Mouse (Mus musculus) embryo, embryonic 11 days (tissue): ENCODE measurements around the gene Slc25a28.
A peak's percentile ranks its signal among the peaks of the same experiment; 100 is the strongest.

Experiments used
- DNase-seq: peaks from one replicate; pipeline ENCODE4 v3.0.0-alpha.2; 2015

Gene Slc25a28

DNA sequence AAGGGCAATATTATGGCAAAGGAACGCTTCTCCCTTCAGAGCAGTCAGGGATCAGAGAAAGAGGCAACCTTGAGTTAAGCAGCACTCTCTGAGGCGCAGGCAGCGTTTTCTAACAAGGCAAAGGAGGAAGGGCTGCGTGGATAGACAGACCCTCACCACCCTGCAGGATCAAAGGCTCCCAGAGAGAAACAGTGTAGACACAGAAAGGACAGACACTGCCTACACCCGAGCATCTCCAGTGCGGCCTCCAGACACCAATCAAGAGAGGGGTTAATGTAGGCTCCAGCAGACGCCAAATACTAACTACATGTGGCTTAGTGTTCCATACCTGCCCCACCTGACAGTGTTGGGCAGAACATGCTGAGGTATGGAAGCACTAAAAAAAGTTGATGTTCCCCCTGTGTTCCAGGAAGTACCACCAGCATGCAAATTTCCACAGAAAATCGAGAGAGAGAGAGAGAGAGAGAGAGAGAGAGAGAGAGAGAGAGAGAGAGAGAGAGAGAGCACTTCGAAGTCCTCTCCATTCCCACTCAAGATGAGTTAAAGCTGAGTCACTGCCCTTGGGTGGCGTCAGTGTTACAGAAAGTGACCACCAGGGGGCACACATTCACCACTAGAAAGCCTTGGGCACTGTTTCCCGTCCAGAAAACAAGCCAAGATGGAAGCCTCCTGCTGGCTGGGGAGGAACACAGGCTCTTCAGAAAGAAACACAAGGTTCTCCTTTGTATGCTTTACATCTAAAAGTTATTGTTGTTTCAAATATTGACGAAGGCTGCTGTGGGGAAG is 44.0 kb downstream of the Slc25a28 start:
- DNase-seq = peak; percentile 90

DNA sequence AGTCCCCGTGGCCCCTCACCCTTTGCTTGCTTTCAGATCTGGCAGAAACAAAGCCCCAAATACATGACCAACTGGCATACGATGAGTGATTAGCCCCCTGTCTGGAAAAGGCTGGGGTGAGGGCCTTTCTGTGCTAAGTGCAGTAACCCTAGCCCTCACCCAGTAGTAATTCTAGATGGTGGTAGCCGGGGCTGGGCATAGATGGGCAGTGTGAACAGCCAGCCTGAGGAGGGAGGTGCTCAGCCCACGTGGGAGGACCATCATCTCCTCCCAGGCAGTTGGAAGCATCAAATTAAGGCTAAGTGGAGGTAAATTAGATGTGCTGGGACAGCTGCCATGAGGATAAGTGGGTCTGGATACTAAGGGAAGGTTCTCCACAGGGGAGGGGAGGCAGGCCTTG is 45.6 kb downstream of the Slc25a28 start:
- DNase-seq = no peak

DNA sequence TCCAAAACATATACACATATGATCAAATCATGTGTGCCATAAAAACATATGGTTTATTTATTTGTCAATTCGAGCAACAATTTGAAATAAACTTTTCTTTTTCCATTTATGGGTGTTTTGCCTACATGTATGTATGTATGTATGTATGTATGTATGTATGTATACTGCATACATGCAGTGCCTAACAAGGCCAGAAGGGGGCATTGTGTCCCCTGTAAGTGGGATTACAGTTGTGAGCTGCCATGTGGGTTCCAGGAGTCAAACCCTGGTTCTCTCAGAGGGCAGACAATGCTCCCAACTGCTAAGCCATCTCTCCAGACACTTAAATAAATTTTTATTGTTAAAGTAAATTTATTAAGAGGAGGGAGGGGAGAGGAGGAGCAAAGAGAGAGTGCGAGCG is 47.3 kb downstream of the Slc25a28 start:
- DNase-seq = no peak

DNA sequence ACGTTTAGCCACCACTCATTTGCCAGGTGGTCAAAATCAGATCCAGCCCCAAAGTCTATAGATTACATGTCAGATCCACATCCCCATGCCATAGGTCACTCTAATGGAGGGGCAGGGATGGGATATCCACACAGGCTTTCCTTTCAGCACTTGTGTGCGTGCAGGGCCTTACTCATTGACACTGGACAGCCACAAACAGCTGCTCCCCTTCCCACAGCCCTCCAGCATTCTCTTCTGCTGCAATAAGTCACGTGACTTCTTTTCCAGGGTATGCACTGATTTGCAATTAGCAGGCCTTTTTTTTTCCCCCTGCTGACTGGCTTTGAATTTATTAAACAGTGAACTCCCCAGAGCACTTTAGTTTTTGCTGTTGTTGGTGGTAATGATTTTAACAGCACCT is 48.5 kb downstream of the Slc25a28 start:
- DNase-seq = peak; percentile 49

DNA sequence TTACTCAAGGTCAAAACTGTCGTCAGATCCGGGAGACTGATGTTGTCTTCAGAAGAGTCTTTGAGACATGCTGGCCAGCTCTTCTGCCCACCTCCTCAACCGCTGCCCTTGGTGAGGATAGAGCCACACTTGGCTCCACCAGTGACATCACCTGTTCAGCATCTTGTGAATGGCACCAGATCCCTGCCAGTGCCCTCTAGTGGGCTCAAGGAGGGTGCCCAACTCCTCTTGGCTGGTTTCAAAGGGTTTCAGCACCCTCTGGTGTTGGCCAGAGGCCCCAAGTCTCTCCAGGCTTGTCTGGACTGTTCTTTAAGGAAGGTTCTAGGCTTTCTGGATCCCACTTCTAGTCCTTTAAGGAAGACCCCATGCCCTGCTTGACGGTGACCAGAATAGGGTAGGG is 50.8 kb downstream of the Slc25a28 start:
- DNase-seq = peak; percentile 62

DNA sequence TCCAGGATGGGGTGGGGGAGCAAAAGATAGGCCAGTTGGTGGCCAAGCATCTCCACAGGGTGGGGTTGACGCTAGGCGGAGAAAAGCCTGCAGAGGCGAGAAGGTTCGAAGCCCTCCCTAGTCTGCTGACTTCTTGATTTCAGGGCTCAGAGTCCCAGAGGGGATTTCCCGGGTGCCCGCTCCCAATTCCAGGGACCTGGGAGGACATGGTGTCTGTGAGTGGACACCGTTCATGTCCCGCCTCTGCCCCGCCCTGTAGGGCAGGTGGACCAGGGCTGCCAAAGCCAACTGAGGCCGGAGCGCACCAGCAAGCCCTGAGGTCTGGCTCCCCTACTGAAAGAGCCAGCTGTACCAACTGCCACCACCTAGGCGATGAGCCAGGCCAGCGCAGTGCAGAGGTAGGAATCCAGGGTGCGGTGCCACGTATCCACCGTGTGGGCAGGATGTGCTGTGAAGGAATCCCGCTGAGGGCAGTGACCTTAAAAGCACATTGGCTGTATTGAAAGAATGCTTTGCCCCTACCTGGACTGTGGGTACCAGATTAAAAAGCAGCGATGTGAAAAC is 54.7 kb downstream of the Slc25a28 start:
- no peak for DNase-seq

DNA sequence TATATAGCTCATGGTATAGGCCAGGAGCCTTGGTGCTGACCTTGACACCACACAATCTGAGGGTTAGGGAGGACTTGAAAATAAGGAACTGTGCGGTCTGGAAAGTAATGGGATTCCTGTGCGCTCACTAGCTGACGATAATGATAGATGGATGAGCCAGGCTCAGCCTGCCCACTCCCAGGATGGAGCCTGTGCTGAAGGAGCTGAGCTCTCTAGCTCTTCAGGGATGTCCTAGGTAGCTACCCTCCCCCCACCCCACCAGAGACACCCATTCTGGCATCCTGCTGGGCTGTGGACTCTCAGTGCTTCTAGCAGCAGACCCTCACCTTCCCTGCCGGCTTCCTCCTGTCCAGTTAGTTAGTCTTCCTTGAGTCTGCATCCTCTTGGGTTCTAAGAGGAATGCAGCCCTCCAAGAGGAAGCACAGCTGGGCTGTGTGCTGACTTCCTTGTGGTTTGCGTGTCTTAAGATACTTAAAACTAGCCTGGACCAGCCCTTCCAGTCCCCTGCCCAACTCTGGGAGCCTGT is 56.1 kb downstream of the Slc25a28 start:
- no peak for DNase-seq

DNA sequence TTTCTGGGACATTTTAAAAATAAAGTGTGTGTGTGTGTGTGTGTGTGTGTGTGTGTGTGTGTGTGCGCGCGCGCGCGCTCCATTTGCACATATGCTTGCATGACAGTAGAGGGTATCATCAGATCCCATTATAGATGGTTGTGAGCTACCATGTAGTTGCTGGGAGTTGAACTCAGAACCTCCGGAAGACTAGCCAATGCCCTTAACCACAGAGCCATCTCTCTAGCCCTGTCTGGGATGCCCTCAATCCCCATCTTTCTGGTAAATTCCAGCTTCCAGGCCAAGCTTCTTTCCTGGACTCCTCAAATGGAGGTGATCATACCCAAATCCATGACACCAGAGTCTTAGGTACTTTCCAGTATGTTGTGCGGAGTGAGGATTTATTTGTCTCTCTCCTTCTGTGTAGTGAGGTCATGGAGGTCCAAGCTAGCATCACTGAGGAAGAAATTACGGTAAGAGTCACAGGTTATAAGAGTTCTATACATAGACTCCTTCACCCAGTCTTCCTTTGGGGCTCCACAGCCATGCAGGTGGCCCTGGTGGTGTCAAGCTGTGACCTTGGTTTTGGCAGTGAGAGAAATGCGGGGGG is 56.8 kb downstream of the Slc25a28 start:
- no peak for DNase-seq

DNA sequence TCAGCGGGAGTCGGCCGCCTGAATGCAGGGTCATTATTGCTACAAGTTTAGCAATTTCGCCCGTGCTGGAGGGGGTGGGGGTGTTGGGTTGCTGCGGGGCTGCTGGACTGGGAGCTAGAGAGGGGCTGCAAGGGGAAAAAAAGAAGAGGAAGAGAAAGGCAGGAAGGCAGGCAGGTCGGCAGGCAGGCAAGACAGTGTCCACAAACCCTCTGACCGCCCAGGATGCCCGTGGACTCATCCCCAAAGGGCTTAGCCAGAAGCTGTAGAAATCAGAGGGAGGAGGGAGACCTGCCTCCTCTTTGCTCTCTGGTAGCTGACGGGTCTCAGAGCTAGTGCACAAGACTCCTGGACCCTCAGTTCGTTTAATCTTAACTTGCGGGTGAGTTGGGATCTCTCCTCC is 57.8 kb downstream of the Slc25a28 start:
- peak; percentile 48 for DNase-seq

DNA sequence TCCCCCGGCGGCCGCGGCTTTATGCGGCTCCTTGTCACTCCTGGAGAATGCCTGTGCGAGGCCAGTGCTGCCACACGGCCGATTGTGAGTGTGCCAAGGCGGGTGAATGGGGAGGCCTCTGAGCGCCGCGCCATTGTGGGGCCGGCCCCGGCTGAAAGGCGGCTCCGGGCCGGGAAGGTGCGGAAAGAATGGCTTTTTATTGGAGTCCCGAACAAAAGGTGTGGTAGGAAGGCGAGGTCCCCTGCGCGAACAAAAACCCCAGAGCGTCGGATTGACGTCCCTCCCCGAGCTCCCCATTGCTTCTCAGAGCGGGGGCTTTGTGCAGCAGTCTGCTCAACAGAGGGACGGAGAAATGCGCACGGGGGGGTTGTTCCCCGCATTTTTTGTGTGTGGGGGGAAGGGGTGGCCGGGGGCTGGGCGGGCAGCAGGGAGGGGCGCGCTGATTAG is 58.2 kb downstream of the Slc25a28 start:
- DNase-seq = peak; percentile 83

DNA sequence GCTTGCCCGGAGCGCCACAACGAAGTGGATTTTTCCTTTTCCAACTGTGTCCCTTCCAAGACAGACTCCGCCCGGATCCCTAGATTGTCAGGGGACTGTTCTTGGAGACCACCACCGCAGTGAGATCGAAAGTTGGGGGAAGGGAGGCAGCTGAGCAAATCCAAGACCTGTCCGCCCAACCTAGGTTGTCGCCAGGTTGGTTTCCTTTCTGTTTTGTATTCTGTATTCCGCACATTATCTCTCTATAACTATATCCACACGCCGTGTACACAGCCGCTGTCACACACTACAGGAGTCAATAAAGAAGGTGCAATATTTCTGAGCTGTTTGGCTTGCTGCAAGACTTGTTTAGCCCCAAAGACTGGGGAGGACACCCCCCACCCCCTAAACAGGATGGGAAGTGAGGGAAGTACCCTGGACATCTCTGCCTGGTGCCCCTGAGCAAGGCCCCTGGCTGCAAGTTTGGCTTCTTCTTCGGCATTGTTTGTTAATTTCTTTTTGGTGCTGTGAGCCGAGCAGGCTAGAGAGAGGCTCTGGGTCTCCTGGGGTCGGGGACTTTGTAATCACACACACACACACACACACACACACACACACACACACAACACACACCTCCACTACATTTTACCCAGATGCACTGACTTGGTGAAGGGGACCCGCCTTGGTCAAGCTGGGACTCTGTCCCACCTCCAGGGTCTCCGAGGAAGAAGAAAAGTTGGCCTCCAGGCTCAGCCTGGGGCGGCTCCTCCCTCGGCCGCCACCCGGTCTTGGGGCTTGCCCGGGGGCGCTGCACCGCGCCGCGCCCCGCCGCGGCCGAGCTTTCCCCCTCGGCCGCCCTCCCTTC is 58.9 kb downstream of the Slc25a28 start:
- peak; percentile 45 for DNase-seq

DNA sequence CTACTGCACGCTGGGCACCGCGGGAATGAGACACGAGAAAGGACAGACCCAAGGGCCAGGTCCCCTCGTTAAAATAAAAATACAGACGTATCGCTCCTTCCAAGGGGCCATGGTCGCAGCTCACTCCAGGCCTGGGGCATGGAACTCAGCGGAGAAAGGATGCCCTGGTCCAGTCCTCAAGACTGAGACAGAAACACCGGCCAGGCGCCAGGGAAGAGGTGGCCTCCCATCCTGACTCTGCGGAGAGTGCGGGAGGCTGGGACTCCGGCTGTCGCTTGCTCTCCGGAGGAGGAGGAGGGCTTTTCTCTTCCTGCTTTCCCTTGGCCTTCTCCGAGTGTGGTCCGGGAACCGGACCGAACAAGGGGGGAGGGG is 59.6 kb downstream of the Slc25a28 start:
- DNase-seq = peak; percentile 57

DNA sequence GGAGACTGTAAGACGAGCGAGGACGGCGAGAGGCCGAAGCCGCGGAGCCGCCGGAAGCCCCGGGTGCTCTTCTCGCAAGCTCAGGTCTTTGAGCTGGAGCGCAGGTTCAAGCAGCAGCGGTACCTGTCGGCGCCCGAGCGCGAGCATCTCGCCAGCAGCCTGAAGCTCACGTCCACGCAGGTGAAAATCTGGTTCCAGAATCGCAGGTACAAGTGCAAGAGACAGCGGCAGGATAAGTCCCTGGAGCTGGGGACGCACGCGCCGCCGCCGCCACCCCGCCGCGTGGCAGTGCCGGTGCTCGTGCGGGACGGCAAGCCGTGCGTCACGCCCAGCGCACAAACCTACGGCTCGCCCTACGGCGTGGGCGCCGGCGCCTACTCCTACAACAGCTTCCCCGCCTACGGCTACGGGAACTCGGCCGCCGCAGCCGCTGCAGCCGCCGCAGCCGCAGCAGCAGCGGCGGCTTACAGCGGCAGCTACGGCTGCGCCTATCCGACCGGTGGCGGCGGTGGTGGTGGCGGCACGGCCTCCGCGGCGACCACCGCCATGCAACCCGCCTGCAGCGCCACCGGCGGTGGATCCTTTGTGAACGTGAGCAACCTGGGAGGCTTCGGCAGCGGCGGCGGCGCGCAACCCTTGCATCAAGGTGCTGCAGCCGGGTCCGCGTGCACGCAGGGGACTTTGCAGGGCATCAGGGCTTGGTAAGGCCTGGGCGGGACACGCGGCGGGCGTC is 60.2 kb downstream of the Slc25a28 start:
- peak; percentile 75 for DNase-seq
